Mouse (Mus musculus) midbrain, embryonic 16.5 days (tissue): ENCODE measurements around the gene Trp53i11. TPM values are rescaled to one million over a fixed set of nuclear protein-coding genes. Genes with fewer than 3 reads are reported as not detected.

Experiments used
- ATAC-seq: fragments of 200-750 bp; cut with Nextera tagmentation; 2 replicates; pipeline ENCODE4 v1.8.0; 2017; ENCODE audit warnings: moderate TSS enrichment
- H3K27ac ChIP-seq: fragments of 300-500 bp; sonication (generic); 2 replicates; pipeline ENCODE4 v1.5.1; 2014; ENCODE audit warnings: mild to moderate bottlenecking, low read length, mixed read lengths
- H3K27me3 ChIP-seq: fragments of 300-500 bp; sonication (generic); 2 replicates; pipeline ENCODE4 v1.6.1; 2014; ENCODE audit warnings: low read depth, low read length, mixed read lengths; ENCODE audit not compliant: control insufficient read depth, insufficient read depth
- H3K36me3 ChIP-seq: fragments of 300-500 bp; sonication (generic); 2 replicates; pipeline ENCODE4 v1.6.1; 2014; ENCODE audit warnings: mild to moderate bottlenecking, low read length, moderate library complexity, mixed read lengths; ENCODE audit not compliant: control insufficient read depth, insufficient read depth
- H3K4me1 ChIP-seq: fragments of 300-500 bp; sonication (generic); 2 replicates; pipeline ENCODE4 v1.6.1; 2014; ENCODE audit warnings: mild to moderate bottlenecking, low read length, mixed read lengths; ENCODE audit not compliant: control insufficient read depth, insufficient read depth
- H3K4me2 ChIP-seq: fragments of 300-500 bp; sonication (generic); 2 replicates; pipeline ENCODE4 v1.6.1; 2014; ENCODE audit warnings: mild to moderate bottlenecking, low read length, mixed read lengths
- H3K4me3 ChIP-seq: fragments of 300-500 bp; sonication (generic); 2 replicates; pipeline ENCODE4 v1.5.1; 2014; ENCODE audit warnings: low read depth, mild to moderate bottlenecking, low read length, moderate library complexity, mixed read lengths
- H3K9ac ChIP-seq: fragments of 300-500 bp; sonication (generic); 2 replicates; pipeline ENCODE4 v1.6.1; 2014; ENCODE audit warnings: low read depth, low read length, mixed read lengths
- H3K9me3 ChIP-seq: fragments of 300-500 bp; sonication (generic); replicated peaks from 2 replicates; pipeline ENCODE4 v1.6.1; 2014; ENCODE audit warnings: mild to moderate bottlenecking, low read length, mixed read lengths; ENCODE audit not compliant: control insufficient read depth, poor library complexity, severe bottlenecking
- WGBS: fragments of 180-500 bp; shearing (Covaris S2); extraction: QIAGEN DNeasy Blood & Tissue Kit; methylation state at CpG from one replicate; pipeline ENCODE4 v1.1.7; 2014; 5-methylcytosine and 5-hydroxymethylcytosine counted together
- polyA plus RNA-seq: library from polyadenylated mRNA; unstranded; fragments of >200 nt; fragmentation: Nextera tagmentation; extraction: Ambion mirVana; gene quantifications from 2 replicates; pipeline ENCODE4 v1.2.1, GENCODE M21; 2015

Trp53i11 gene
- polyA plus RNA-seq, 1 experiment from 2014 or later, result 125 TPM

DNA sequence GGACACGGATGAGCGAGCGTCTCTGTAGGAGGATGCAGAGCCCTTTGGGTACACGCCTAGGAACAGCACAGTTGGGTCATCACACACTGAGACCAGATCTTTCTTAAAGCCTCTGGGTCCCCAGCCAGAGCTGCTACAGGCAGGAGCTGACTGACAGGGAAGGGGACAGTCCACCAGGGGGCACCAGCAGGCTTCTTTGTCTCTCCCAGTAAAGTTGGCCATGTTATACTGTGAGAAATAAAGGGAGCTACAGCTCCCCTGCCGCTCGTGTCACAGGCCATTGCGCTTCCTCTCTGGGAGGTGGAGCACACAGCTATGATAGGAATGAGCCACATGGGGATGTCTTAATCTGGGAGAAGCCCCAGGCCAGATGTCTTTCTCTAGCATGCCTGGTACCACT is 29.7 kb downstream of the Trp53i11 start:
- no peaks in the 10 kb centered on the region for H3K27me3 ChIP-seq
- WGBS, result 11% methylated on average over 7 of the region's 7 CpGs
- H3K9me3 ChIP-seq, result no peaks in the 10 kb centered on the region
- H3K27ac ChIP-seq, result no peak overlapping the region
- peaks cover 6% of the 10 kb centered on the region; the same call in 1 of the 2 replicates for H3K4me1 ChIP-seq
- peak; percentile 52 for ATAC-seq
- H3K9ac ChIP-seq, result 0 out of 2 replicates have a peak overlapping the region, but pooled peaks have one; percentile 41
- H3K4me3 ChIP-seq, result no peak overlapping the region
- H3K36me3 ChIP-seq, result no peaks in the 10 kb centered on the region
- no peak overlapping the region for H3K4me2 ChIP-seq

DNA sequence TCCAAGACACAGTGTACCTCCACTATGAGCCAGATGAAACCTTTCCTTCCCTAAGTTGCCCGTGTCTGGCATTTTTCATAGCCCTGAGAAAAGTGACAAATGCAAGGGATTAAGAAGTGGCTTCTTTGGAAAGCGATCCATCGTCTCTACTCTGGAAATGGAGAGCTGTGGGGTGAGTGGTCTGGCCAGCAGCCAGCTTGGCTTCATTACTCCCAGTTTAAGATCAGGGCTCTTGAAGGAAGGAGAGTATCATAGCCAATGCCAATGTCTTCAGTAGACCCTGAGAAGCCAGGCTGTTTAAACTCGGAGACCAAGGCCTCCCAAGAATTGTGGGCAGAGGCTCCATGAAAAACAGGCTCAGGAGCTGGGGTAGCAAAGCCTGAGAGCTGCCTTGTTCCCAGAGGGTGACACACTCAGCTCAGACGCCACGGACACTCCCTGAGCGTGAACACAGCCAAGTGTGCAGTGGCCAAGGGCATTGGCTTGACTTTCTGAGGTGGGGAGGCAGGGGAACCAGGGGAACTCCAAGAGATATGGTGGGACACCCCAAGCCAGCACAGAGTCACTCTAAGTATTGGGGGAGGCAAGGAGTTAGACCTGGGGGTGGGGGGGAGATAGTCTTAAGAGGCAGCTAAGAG is 31.1 kb downstream of the Trp53i11 start:
- H3K4me3 ChIP-seq, result no peak overlapping the region
- no peak overlapping the region for H3K27ac ChIP-seq
- H3K4me2 ChIP-seq, result no peak overlapping the region
- peaks cover 6% of the 10 kb centered on the region; the same call in 1 of the 2 replicates for H3K4me1 ChIP-seq
- no peaks in the 10 kb centered on the region for H3K36me3 ChIP-seq
- WGBS, result 68% methylated on average over 7 of the region's 7 CpGs
- no peak overlapping the region for H3K9ac ChIP-seq
- no peaks in the 10 kb centered on the region for H3K27me3 ChIP-seq
- ATAC-seq, result no peak
- H3K9me3 ChIP-seq, result no peaks in the 10 kb centered on the region

DNA sequence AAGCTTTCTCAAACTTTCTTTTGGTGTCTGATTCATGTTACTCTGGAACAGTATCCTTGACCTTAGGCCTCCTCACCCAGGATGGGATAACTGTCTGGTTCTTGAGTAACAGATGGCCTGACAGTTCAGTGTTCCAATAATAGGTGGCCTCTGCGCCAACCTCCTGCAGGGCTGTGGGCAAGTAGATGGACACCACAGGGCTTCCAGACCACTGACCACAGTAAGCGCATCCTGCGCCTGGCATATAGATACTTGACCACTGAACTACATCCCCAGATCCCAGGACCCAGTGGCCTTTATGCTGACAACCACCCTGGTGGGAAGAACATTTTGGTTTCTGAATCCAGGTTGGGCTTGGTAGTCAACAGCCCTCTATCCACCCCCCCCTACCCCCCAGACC is 32.2 kb downstream of the Trp53i11 start:
- 97% methylated on average over 3 of the region's 3 CpGs for WGBS
- Histone ChIP-seq H3K27ac (no peak overlapping the region), H3K9ac (no peak overlapping the region), H3K4me1 (peaks cover 6% of the 10 kb centered on the region; the same call in 1 of the 2 replicates), H3K4me2 (no peak overlapping the region), H3K36me3 (no peaks in the 10 kb centered on the region), H3K4me3 (no peak overlapping the region), H3K27me3 (no peaks in the 10 kb centered on the region), H3K9me3 (no peaks in the 10 kb centered on the region)
- no peak for ATAC-seq

DNA sequence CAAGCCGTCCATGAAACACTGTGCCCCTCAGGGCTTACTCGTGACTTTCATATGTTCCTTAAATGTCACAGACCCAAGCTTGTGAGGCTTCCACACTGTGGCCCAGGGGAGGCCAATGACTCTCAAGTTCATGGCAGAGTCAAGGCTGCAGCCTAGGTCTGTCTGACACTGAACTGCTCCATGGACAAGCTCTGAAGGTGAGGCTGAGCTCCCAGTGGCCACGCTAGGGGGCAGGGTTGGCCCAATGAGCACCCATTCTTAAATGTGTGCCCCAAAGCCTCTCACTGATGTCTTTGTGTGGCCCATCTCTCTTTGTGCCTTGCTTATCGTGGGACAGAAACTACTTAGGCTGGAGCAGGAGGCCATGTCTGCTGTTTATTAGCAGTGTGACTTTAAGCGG is 33.1 kb downstream of the Trp53i11 start:
- Histone ChIP-seq H3K4me3 (no peak overlapping the region), H3K4me1 (peaks cover 6% of the 10 kb centered on the region; the same call in 1 of the 2 replicates), H3K4me2 (no peak overlapping the region), H3K27me3 (no peaks in the 10 kb centered on the region), H3K27ac (no peak overlapping the region), H3K9me3 (no peaks in the 10 kb centered on the region), H3K9ac (no peak overlapping the region), H3K36me3 (no peaks in the 10 kb centered on the region)
- 57% methylated on average over 5 of the region's 5 CpGs for WGBS
- ATAC-seq, result no peak

DNA sequence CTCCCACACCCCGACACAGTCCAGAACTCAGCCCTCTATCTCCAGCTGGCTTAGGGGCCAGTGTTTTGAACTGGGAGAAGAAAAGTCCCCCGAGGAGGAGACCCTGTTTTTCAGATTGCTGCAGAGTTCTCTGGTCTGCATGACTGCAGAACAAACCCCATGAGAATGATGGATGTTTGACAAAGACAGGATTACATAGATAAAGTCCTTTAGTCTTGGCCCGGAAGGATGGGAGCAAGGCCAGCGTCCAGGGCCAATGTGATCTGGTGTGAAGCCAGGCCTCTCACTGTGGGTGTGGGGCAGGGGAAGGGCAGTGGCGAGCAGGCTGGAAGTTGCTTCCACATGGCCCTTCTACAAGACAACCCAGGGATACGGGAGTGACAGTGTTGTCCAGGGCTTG is 36.1 kb downstream of the Trp53i11 start:
- no peaks in the 10 kb centered on the region for H3K9me3 ChIP-seq
- H3K9ac ChIP-seq, result no peak overlapping the region

DNA sequence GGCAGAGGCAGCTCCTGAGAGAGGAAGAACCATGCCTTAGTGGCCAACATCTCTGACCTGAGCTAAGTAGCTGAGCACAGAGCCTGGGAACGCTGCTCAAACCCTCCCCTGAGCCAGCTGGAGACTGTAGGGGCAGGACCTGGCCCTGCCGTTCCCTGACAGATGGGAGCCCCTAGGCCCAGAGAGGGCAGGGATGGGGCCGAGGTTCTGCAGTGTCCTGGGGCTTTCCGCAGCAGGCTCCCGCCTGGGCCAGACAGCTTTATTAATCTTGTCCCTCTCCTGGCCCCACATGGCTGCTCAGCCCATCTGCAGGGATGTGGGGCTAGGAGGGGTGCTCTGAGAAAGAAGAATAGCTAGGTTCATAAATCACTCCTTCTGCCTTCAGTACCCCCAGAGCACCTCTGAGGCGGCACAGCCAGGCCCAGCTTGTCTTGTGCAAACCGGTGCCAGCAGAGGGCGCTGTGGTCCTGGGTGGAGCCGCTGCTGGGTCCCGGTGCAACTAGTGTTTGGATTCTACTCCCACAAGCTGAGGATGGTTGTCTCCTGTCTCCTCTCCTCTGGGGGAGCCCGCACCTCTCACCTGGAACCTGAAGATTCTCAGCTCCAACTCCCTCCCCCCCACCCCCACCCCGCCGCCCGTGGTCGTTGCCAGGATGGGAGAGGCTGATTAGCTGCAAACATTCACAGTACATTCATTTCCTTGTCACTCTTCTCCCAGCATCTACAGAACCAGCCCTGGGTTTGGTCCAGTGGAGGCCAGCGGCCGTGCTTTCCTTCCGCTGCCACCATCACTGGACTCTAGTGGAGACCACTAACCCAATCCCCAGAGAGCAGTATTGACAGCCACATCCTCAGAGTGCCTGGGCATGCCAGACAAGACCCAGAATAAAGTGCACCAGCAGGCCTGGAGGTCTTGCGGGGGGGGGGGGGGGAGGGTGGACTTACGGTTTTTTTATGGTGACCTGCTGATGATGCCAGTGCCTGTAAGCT is 39.6 kb downstream of the Trp53i11 start:
- peaks cover 19% of the 10 kb centered on the region for H3K4me1 ChIP-seq
- no peaks in the 10 kb centered on the region for H3K27me3 ChIP-seq
- H3K4me2 ChIP-seq, result peak overlapping the region; percentile 12; the same call in 1 of the 2 replicates
- H3K4me3 ChIP-seq, result no peak overlapping the region
- H3K36me3 ChIP-seq, result no peaks in the 10 kb centered on the region
- no peak overlapping the region; the same call in 1 of the 2 replicates for H3K9ac ChIP-seq
- peak; percentile 73 for ATAC-seq
- no peaks in the 10 kb centered on the region for H3K9me3 ChIP-seq
- WGBS, result 8% methylated on average over 19 of the region's 20 CpGs
- H3K27ac ChIP-seq, result peak overlapping the region; percentile 51

More for the DNA sequence above, 36.1 kb downstream of the Trp53i11 start:
- no peak for ATAC-seq
- Histone ChIP-seq H3K4me2 (no peak overlapping the region), H3K27me3 (no peaks in the 10 kb centered on the region), H3K4me3 (no peak overlapping the region), H3K36me3 (no peaks in the 10 kb centered on the region), H3K27ac (no peak overlapping the region), H3K4me1 (peaks cover 17% of the 10 kb centered on the region)
- WGBS, result 42% methylated on average over 6 of the region's 6 CpGs

DNA sequence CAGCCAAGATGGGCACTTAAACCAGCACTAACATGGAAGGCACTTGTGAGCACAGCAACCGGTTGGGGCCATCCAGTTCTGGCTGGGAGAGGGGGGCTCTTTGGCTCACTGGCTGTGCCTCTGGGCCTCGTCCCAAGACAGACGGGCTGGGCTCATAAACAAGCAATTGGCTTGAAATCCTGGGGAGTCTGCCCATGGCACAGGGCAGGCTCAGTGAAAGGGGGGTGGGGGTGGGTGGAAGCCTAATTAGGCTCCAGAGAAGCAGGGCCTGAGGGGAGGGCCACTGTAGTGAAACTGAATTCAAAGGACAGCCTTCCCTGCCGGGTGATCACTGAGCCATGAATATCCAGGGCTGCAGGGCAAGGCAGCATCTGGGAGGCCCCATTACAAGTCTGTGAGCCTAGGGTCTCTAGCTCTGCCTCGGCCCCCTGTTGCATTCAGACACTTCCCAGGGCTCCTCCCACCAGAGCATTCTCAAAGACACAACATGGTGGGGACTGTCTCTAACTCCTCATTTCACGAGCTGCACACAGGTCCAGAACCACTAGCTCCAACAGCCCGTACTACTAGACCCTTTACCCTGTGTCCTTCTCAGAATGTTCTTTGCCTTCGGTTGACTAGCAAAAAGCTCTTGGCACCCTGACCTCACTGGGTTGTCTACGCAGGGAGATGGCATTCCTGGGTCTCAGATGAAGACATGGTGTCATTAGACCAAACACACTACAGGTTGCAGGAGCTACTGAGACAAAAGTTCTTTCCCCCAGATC is 40.5 kb downstream of the Trp53i11 start:
- no peak overlapping the region for H3K9ac ChIP-seq
- no peaks in the 10 kb centered on the region for H3K36me3 ChIP-seq
- peaks cover 19% of the 10 kb centered on the region for H3K4me1 ChIP-seq
- no peaks in the 10 kb centered on the region for H3K9me3 ChIP-seq
- H3K4me2 ChIP-seq, result no peak overlapping the region; the same call in 1 of the 2 replicates
- no peaks in the 10 kb centered on the region for H3K27me3 ChIP-seq
- 12% methylated on average over 9 of the region's 9 CpGs for WGBS
- peak overlapping the region; percentile 51 for H3K27ac ChIP-seq
- peak; percentile 80 for ATAC-seq
- H3K4me3 ChIP-seq, result no peak overlapping the region

DNA sequence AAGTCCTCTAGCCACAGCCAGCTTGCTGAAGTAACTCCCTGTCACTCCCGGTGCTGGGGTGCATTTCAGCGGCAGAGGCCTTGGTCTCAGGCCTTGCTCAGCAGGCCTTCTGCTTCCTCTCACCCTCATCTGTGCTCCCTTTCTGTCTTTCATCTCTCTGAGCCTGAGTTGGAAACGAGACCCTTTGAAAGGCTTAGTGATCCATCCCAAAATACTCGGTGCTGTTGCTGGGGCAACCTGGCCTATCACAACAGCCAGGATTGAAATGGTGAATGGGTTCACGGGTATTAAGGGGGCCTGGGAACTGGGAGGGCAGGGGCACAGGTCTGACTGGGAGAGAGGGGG is 41.1 kb downstream of the Trp53i11 start:
- H3K4me3 ChIP-seq, result no peak overlapping the region
- H3K9ac ChIP-seq, result no peak overlapping the region
- WGBS, result 3% methylated on average over 5 of the region's 5 CpGs
- H3K4me2 ChIP-seq, result no peak overlapping the region
- no peaks in the 10 kb centered on the region for H3K9me3 ChIP-seq
- H3K4me1 ChIP-seq, result peaks cover 19% of the 10 kb centered on the region
- peak; percentile 49 for ATAC-seq
- H3K27me3 ChIP-seq, result no peaks in the 10 kb centered on the region
- no peaks in the 10 kb centered on the region for H3K36me3 ChIP-seq
- H3K27ac ChIP-seq, result peak overlapping the region; percentile 51
